Mouse (Mus musculus) ES-Bruce4 (cell line): ENCODE data around the gene Dcaf1. TPM values are rescaled to one million over a fixed set of nuclear protein-coding genes. Genes with fewer than 3 reads are reported as not detected.

Experiments used
- H3K27ac ChIP-seq: 2 replicates; pipeline ENCODE4 v1.5.1; 2012; ENCODE audit warnings: low read length, inconsistent platforms; ENCODE audit not compliant: insufficient read depth
- H3K27me3 ChIP-seq: 2 replicates; pipeline ENCODE4 v1.6.1; 2012; ENCODE audit warnings: mild to moderate bottlenecking, low read length, inconsistent platforms; ENCODE audit not compliant: control insufficient read depth, poor library complexity, insufficient read depth, severe bottlenecking
- H3K36me3 ChIP-seq: 2 replicates; pipeline ENCODE4 v1.6.1; 2012; ENCODE audit warnings: inconsistent platforms, mild to moderate bottlenecking, low read length, moderate library complexity; ENCODE audit not compliant: control insufficient read depth, poor library complexity, insufficient read depth, severe bottlenecking
- H3K4me1 ChIP-seq: one replicate; pipeline ENCODE4 v1.8.1; 2011; ENCODE audit warnings: low read length; ENCODE audit not compliant: control insufficient read depth, insufficient read depth
- H3K4me3 ChIP-seq: 2 replicates; pipeline ENCODE4 v1.5.1; 2011; ENCODE audit warnings: low read depth, mild to moderate bottlenecking, low read length
- H3K9ac ChIP-seq: 2 replicates; pipeline ENCODE4 v1.6.1; 2012; ENCODE audit warnings: low read depth, mild to moderate bottlenecking, inconsistent platforms; ENCODE audit not compliant: poor library complexity, severe bottlenecking
- H3K9me3 ChIP-seq: replicated peaks from 2 replicates; pipeline ENCODE4 v1.6.1; 2012; ENCODE audit warnings: mild to moderate bottlenecking, low read length, inconsistent platforms; ENCODE audit not compliant: control insufficient read depth, poor library complexity, insufficient read depth, severe bottlenecking
- CTCF ChIP-seq: IDR thresholded peaks from one replicate; pipeline ENCODE4 v1.8.1; 2011; ENCODE audit warnings: low read depth, low read length
- EP300 ChIP-seq: IDR thresholded peaks from 2 replicates; pipeline ENCODE4 v1.6.1; 2011; ENCODE audit warnings: low read depth, low read length; ENCODE audit not compliant: insufficient read depth
- POLR2A ChIP-seq: IDR thresholded peaks from one replicate; pipeline ENCODE4 v1.8.1; 2011; ENCODE audit warnings: low read length; ENCODE audit not compliant: insufficient read depth
- polyA plus RNA-seq: library from polyadenylated mRNA; stranded (reverse); fragments of >200 nt; gene quantifications from 2 replicates; pipeline ENCODE4 v1.2.4, GENCODE M21; 2011; ENCODE audit warnings: low read depth; ENCODE audit not compliant: missing spikeins, insufficient read depth, insufficient read length

Dcaf1 gene
- polyA plus RNA-seq, 1 experiment: 65.9 TPM

DNA sequence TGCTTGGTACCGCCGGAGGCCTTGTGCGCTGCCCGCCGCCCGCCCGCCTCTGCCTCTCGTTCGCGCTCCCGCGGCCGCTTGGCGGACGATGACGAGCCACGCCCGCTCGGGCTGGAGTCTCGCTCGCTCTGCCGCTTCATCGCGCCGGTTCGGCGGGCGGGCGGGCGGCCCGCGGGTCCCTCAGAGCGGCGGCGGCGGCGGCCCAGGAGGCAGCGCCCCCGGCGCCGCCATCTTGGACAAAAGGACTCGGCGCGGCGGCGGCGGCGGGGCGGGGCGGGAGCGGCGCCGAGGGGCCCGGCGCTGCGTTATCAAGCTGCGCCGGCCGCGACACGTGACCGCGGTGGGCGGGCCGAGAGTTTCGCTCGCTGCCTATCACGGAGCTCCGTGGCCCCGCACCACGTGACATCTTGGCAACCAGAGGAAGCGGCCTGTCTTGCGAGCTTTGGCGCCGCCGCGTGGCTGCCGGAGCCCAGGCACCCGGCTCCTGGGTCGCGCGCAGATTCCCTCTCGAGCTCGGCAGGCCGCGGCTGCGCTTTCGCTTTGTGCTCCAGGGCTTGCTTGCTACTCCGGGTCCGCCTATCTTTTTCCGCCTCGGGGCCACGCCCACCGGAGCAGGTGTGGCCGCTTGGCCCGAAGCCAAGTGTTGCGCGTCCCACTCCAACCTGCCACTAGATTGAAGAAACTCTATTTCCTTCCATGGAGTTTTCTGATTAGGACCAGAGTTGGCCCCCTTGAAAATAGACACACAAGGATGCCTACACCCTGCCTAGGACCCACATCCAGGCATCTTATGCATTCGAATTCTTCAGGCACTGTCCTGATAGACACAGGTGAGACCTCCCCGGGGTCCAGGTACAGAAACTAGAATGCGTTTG, 65.4 kb downstream of the Dcaf1 start, which contains the start of gene Rbm15b:
Gene Rbm15b (minus strand): TSS at position 601 of the 875 bp plus-strand sequence.
- peak within 1 kb of the TSS; percentile 94 for H3K4me3 ChIP-seq
- H3K4me1 ChIP-seq: peaks cover 2% of the 10 kb centered on the region
- H3K27me3 ChIP-seq: no peaks in the 10 kb centered on the region
- TF ChIP-seq POLR2A: no peak
- TF ChIP-seq CTCF: peak; percentile 66
- no peak for TF ChIP-seq EP300
- peaks cover 26% of the 10 kb centered on the region for H3K36me3 ChIP-seq
- H3K9ac ChIP-seq: peak within 1 kb of the TSS; percentile 97
- H3K9me3 ChIP-seq: no peaks in the 10 kb centered on the region
- H3K27ac ChIP-seq: peak within 1 kb of the TSS; percentile 75

DNA sequence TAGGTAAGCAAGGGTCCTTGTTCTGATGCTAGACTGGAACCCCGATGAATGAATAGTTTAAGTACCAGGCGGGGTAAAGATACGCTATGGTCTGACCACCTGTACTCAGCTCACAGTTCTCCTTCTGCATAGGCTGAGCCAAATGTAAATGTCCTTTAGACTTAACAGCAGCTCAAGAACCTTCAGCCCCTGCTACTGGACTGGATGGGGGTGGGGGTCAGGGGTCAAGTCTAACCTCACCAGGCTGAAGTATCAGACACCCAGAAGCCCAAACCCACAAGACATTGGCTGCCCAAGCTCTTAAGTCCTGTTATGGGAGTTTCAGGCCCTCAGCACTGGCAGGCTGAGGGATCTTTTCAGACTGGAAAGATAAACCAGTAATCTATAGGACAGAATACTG, 66.7 kb downstream of the Dcaf1 start:
- no peaks in the 10 kb centered on the region for H3K27me3 ChIP-seq
- peaks cover 26% of the 10 kb centered on the region for H3K36me3 ChIP-seq
- TF ChIP-seq POLR2A (no peak), CTCF (no peak), EP300 (no peak)
- H3K4me1 ChIP-seq: peaks cover 2% of the 10 kb centered on the region
- no peak overlapping the region for H3K9ac ChIP-seq
- no peak overlapping the region for H3K4me3 ChIP-seq
- no peak overlapping the region for H3K27ac ChIP-seq
- H3K9me3 ChIP-seq: no peaks in the 10 kb centered on the region

DNA sequence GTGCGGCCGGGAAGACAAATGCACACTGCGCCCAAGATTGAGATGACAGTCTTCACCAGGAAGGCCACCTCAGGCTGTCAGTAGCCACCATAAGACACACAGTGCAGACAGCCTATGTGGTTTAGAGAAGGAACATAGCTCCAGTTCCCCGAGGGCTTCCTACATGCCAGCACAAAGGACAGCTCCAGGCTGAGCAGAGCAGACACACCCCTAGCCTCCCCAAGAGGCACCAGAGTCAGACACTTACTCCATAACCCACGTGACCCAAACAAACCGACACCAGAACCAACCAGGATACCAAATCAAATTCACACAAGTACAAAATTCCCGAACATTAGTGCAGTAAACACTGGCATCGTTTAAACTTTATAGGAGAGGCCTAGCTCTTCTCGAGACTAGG, 67.6 kb downstream of the Dcaf1 start:
- no peaks in the 10 kb centered on the region for H3K9me3 ChIP-seq
- no peak overlapping the region for H3K9ac ChIP-seq
- no peak overlapping the region for H3K27ac ChIP-seq
- no peaks in the 10 kb centered on the region for H3K27me3 ChIP-seq
- no peak overlapping the region for H3K4me3 ChIP-seq
- H3K4me1 ChIP-seq: peaks cover 2% of the 10 kb centered on the region
- TF ChIP-seq CTCF (no peak), EP300 (no peak), POLR2A (no peak)
- H3K36me3 ChIP-seq: peaks cover 26% of the 10 kb centered on the region

DNA sequence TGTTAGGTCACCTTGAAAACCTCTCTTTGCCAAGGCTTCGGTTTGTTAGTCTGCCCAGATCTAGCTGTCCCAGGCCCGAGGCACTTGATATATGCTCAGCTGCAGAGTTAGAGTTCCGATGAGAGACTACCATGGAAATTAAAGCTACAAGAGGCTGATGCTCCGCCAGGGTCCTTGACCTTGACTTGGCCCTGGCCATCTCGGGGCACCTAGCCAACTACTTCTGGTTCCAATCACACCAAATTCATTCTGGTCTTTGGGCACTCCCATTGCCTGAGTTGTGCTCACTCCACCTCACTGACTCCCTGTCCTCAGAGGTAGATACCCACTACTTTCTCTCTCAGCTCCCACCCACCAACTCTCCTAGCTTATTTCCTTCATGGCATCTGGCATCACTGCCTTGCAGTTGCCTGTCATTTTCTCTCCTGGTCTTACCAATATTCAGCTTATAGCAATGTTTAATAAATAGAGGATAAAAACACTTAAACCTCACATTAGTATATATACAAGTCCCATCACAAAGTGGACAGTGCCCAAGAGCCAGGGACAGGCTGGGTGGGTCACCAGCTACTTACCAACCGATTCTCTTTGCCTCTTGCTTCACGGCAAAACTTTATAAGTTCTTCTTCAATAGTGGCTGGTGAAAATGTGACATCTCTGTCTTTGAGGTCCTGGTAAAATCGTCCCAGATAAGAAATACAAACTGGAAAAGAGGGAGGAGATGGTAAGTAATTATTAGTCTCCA, 69.0 kb downstream of the Dcaf1 start:
- Histone ChIP-seq H3K4me1 (peaks cover 2% of the 10 kb centered on the region), H3K9ac (peak overlapping the region; percentile 89)

DNA sequence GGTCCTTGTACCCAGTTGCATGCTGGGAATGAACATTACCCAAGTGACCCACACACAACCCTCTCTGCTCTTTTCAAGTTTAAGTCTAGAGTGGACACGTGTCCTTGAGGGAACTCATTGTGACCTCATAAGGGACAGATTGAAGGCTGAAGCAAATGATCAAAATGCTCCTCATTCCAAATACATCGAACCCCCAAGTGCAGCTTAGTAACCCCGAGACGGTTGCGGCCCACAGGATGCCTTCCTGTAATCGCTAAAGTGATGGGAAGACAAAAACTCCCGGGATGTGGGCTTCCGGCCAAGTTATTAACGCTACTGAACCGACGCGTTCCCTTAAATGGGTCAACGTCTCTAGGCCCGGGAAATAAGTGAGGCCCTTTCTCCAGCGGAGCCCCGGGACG, 69.7 kb downstream of the Dcaf1 start:
- Histone ChIP-seq H3K27ac (no peak overlapping the region), H3K27me3 (no peaks in the 10 kb centered on the region), H3K4me1 (peaks cover 2% of the 10 kb centered on the region), H3K9me3 (no peaks in the 10 kb centered on the region), H3K9ac (peak overlapping the region; percentile 89), H3K36me3 (peaks cover 26% of the 10 kb centered on the region), H3K4me3 (peak overlapping the region; percentile 91)
- TF ChIP-seq CTCF (no peak), POLR2A (no peak), EP300 (no peak)

More for the DNA sequence above, 69.0 kb downstream of the Dcaf1 start:
- H3K27me3 ChIP-seq: no peaks in the 10 kb centered on the region
- H3K4me3 ChIP-seq: peak overlapping the region; percentile 20; the same call in 1 of the 2 replicates
- H3K27ac ChIP-seq: no peak overlapping the region
- H3K9me3 ChIP-seq: no peaks in the 10 kb centered on the region
- peaks cover 26% of the 10 kb centered on the region for H3K36me3 ChIP-seq
- TF ChIP-seq EP300 (no peak), POLR2A (no peak), CTCF (no peak)
